Mouse (Mus musculus) testis, adult 2 months (tissue): ENCODE measurements at regions not wholly inside any gene's neighbourhood (a gene's known extent, or its start where the extent isn't known, plus 50 kb on each side); places are given as distances from the start of the nearest gene placed in this dataset.

Experiments used
- H3K27ac ChIP-seq: fragments of 200-500 bp; 2 replicates; pipeline ENCODE4 v1.5.1; 2012; ENCODE audit warnings: low read depth, low read length; ENCODE audit not compliant: control insufficient read depth, insufficient read depth
- H3K27me3 ChIP-seq: fragments of 200-500 bp; 2 replicates; pipeline ENCODE4 v1.6.1; 2012; ENCODE audit warnings: mild to moderate bottlenecking, low read length, moderate library complexity; ENCODE audit not compliant: control insufficient read depth, insufficient read depth
- H3K36me3 ChIP-seq: fragments of 200-500 bp; 2 replicates; pipeline ENCODE4 v1.6.1; 2012; ENCODE audit warnings: mild to moderate bottlenecking, low read length; ENCODE audit not compliant: control insufficient read depth, insufficient read depth
- H3K4me1 ChIP-seq: fragments of 200-500 bp; 2 replicates; pipeline ENCODE4 v1.6.1; 2012; ENCODE audit warnings: low read length; ENCODE audit not compliant: control insufficient read depth, insufficient read depth
- H3K4me3 ChIP-seq: fragments of 200-500 bp; 2 replicates; pipeline ENCODE4 v1.5.1; 2012; ENCODE audit warnings: low read depth, mild to moderate bottlenecking, low read length, moderate library complexity, mixed read lengths; ENCODE audit not compliant: control insufficient read depth
- CTCF ChIP-seq: fragments of 200-500 bp; IDR thresholded peaks from 2 replicates; pipeline ENCODE4 v1.5.1; 2012; ENCODE audit warnings: low read depth, mild to moderate bottlenecking, inconsistent platforms, low read length, moderate library complexity; ENCODE audit not compliant: control insufficient read depth, insufficient read depth, insufficient replicate concordance
- POLR2A ChIP-seq: fragments of 200-500 bp; IDR thresholded peaks from 2 replicates; pipeline ENCODE4 v1.6.1; 2012; ENCODE audit warnings: low read depth, mild to moderate bottlenecking, inconsistent platforms, low read length, moderate library complexity; ENCODE audit not compliant: control insufficient read depth

GRCm38 (mm10) chr13:101190249-101190830, 357.1 kb upstream of the Slc30a5 start:
- TF ChIP-seq CTCF = no peak
- H3K27me3 ChIP-seq = no peaks in the 10 kb centered on the region
- H3K36me3 ChIP-seq = no peaks in the 10 kb centered on the region
- no peaks in the 10 kb centered on the region for H3K4me1 ChIP-seq
- no peak overlapping the region for H3K27ac ChIP-seq
- H3K4me3 ChIP-seq = no peak overlapping the region

- TF ChIP-seq CTCF (no peak), POLR2A (no peak)
- Histone ChIP-seq H3K36me3 (no peaks in the 10 kb centered on the region), H3K27ac (no peak overlapping the region), H3K4me1 (no peaks in the 10 kb centered on the region), H3K27me3 (no peaks in the 10 kb centered on the region), H3K4me3 (no peak overlapping the region)
Measured at GRCm38 (mm10) chr13:101182387-101182786, 349.2 kb upstream of the Slc30a5 start.

DNA sequence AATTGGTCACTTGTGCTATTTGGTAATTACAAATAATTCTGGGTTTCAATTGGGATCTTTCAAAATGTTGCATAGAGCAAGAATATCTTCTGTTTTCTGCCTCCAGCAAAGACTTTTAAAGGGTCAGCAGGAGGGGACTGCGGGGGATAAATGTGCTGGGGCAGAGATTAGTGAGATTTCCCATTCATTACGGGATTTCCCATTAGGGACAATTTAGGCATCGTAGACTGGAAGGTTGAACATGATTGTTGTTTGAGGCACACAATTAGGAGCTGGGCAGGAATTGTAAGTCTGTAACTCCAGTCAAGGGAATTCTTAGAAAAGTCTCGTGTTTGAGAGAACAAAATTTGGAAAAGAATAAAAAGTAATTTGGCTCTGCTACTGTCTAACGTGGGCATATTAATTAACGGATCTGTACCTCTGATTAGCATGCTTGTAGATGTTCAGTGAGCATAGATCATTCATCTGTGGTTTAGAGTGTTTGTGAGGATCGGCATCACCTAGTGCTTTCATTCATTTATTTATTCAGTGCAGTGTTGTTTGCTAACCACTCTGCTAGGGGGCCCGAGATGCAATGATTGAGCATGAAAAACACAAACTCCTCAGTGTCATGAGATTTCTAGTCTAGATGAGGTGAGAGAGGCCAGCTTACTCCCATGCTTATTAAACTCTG, 341.9 kb upstream of the Slc30a5 start:
- Histone ChIP-seq H3K27me3 (no peaks in the 10 kb centered on the region), H3K36me3 (no peaks in the 10 kb centered on the region), H3K27ac (no peak overlapping the region), H3K4me3 (no peak overlapping the region), H3K4me1 (no peaks in the 10 kb centered on the region)
- TF ChIP-seq CTCF (no peak), POLR2A (no peak)

DNA sequence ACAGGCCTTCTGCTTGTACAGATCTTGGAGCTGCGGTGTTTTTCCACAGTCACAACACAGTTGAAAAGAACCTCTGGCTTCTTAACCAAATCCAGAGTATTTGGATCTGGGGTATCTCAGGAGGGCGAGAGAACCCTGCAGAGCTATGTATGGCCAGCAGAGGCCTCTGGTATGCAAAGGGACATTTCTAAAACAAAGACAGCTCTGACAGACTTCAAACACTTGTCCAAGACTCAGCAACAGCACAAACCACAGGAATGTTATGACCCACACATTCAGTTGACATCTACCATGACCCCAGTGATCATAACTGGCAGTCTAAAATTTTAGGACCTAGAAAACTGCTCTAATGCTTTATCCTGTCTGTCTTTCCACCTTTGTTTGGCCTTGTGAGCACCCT, 328.5 kb upstream of the Slc30a5 start:
- Histone ChIP-seq H3K27ac (no peak overlapping the region), H3K36me3 (no peaks in the 10 kb centered on the region), H3K27me3 (no peaks in the 10 kb centered on the region), H3K4me1 (no peaks in the 10 kb centered on the region), H3K4me3 (no peak overlapping the region)
- TF ChIP-seq CTCF (no peak), POLR2A (no peak)

GRCm38 (mm10) chr13:101159878-101160277, 326.7 kb upstream of the Slc30a5 start:
- TF ChIP-seq POLR2A (no peak), CTCF (no peak)
- no peak overlapping the region for H3K27ac ChIP-seq
- no peaks in the 10 kb centered on the region for H3K27me3 ChIP-seq
- no peaks in the 10 kb centered on the region for H3K36me3 ChIP-seq
- H3K4me1 ChIP-seq = no peaks in the 10 kb centered on the region
- H3K4me3 ChIP-seq = no peak overlapping the region

- H3K36me3 ChIP-seq = no peaks in the 10 kb centered on the region
- no peak overlapping the region for H3K27ac ChIP-seq
- no peaks in the 10 kb centered on the region for H3K4me1 ChIP-seq
- no peaks in the 10 kb centered on the region for H3K27me3 ChIP-seq
- no peak overlapping the region for H3K4me3 ChIP-seq
- TF ChIP-seq CTCF = no peak
- TF ChIP-seq POLR2A = no peak
Measured at GRCm38 (mm10) chr13:101153760-101154159, 320.5 kb upstream of the Slc30a5 start.

DNA sequence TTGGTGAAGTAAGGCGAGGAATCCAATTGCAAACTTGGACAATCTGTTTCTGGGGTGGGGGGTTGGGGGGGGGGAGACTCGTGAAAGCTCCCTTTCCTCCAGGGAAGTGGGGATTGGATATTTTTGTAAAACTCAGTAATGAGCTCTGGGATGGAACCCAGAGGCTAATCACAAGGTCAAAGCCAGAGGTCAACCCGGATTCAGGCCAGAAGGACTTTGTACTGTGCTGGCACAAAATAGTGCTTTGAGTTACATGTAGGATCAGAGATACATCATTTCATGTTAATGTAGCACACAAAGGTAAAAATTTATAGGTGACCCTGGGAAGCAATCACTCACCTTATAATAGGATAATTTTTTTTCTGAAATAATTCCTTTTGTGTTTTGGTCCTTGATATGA, 309.5 kb upstream of the Slc30a5 start:
- Histone ChIP-seq H3K4me3 (no peak overlapping the region), H3K4me1 (no peaks in the 10 kb centered on the region), H3K27me3 (no peaks in the 10 kb centered on the region), H3K36me3 (no peaks in the 10 kb centered on the region), H3K27ac (no peak overlapping the region)
- no peak for TF ChIP-seq CTCF
- TF ChIP-seq POLR2A = no peak
